Mouse (Mus musculus): ENCODE results near the gene Faim.

- TF ChIP-seq CTCF (IDR thresholded peaks at IDR 0.05; ENCODE audit: low read depth) = no peak
- no peak for TF ChIP-seq EP300 (optimal IDR thresholded peaks at IDR 0.05)
Measured at GRCm38 (mm10) chr9:98956591-98957381, 29.4 kb upstream of the Faim start.

Data from stomach, postnatal 0 days (tissue).